Mouse (Mus musculus): ENCODE measurements around the gene Slc35c1.

DNA sequence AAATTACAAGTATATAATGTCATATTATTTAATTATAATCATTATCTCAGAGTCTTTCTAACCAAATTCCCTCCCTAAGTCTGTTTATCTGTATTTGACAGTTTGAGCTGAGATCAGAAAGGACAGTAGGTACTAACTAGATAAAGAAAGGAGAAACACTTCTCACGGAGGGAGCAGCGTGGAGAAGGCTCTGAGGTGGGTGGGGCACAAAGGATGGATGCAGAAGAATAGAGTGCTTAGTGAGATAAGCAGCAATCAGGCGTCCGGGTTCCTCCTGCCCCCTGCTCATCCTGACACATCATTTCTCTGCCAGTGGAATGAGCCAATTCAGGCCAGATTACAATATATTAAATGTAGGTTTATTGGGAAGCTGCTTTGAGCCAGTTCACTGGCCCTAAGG lies 16.0 kb downstream of the Slc35c1 start:
- TF ChIP-seq POLR2A (IDR thresholded peaks at IDR 0.05; ENCODE audit: borderline replicate concordance, extremely low read depth, low read depth, low read length) = no peak
- no peak for TF ChIP-seq CTCF (IDR thresholded peaks at IDR 0.05; ENCODE audit: insufficient read depth, low read length)
